Mouse (Mus musculus) cerebellum, adult 2 months (tissue): ENCODE measurements around the gene Ctbp1. TPM values are rescaled to one million over a fixed set of nuclear protein-coding genes. Genes with fewer than 3 reads are reported as not detected.

Experiments used
- DNase-seq, 2 experiments: peaks; one replicate each; pipeline ENCODE4 v3.0.0; 2021
- H3K27ac ChIP-seq: fragments of 200-500 bp; 2 replicates; pipeline ENCODE4 v1.5.1; 2012; ENCODE audit warnings: low read length, control low read depth, inconsistent platforms; ENCODE audit not compliant: insufficient read depth
- H3K27me3 ChIP-seq: fragments of 200-500 bp; 2 replicates; pipeline ENCODE4 v1.6.1; 2012; ENCODE audit warnings: inconsistent platforms, mild to moderate bottlenecking, low read length, moderate library complexity; ENCODE audit not compliant: control insufficient read depth, insufficient read depth
- H3K4me1 ChIP-seq: fragments of 200-500 bp; 2 replicates; pipeline ENCODE4 v1.6.1; 2011; ENCODE audit warnings: low read length; ENCODE audit not compliant: control insufficient read depth, insufficient read depth
- H3K4me3 ChIP-seq: fragments of 200-500 bp; replicated peaks from 2 replicates; pipeline ENCODE3; 2011; ENCODE audit warnings: mild to moderate bottlenecking, low read depth, low read length, control low read depth; ENCODE audit not compliant: insufficient read depth
- CTCF ChIP-seq: fragments of 200-500 bp; IDR thresholded peaks from 2 replicates; pipeline ENCODE4 v1.5.1; 2011; ENCODE audit warnings: low read depth, mild to moderate bottlenecking, control low read depth, low read length, moderate library complexity, borderline replicate concordance; ENCODE audit not compliant: insufficient read depth
- POLR2A ChIP-seq: fragments of 200-500 bp; IDR thresholded peaks from 2 replicates; pipeline ENCODE4 v1.6.1; 2011; ENCODE audit warnings: low read length, control low read depth, borderline replicate concordance; ENCODE audit not compliant: insufficient read depth
- WGBS: fragments of 180-500 bp; shearing (Covaris S2); methylation state at CpG from one replicate; pipeline ENCODE4 v1.1.7; 2018; 5-methylcytosine and 5-hydroxymethylcytosine counted together
- polyA plus RNA-seq: library from polyadenylated mRNA; depleted of rRNA; stranded (reverse); fragments of >200 nt; gene quantifications from 2 replicates; pipeline ENCODE4 v1.2.3, GENCODE M21; 2012

Ctbp1 gene
- polyA plus RNA-seq, 1 experiment: 325 TPM

DNA sequence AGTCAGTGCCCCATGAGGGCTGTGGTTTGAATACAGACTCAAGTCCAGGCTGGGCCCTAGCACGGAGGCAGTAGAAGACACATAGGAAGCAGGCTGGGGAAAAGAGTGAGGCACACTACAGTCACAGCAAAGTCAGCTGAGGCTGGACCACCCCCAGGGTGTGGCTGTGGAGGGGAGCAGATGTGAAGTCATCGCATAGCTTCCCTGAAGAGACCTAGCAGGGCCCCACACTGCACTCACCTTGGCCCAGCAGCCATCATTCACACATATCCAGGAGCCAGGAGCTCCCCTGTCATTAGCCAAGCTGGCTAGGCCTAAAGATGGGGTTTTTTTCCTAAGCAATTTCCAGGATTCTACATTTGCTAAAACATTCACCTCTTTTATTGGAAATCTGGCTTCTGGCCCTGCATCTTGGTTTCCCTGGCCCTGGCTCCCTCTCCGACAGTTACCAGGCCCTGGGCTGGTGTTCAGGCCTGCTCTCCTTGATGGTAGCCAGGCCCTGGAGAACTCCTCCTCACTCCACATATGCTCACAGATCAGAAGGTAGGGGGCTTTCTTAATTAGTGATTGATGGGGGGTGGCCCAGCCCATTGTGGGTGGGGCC is 35.6 kb downstream of the Ctbp1 start:
- Histone ChIP-seq H3K27ac (no peak overlapping the region; the same call in 1 of the 2 replicates), H3K4me1 (peaks cover 29% of the 10 kb centered on the region), H3K27me3 (no peaks in the 10 kb centered on the region), H3K4me3 (no peak overlapping the region)
- DNase-seq: no peak
- no peak for TF ChIP-seq CTCF
- no peak for TF ChIP-seq POLR2A
- 69% methylated on average over 3 of the region's 3 CpGs for WGBS

DNA sequence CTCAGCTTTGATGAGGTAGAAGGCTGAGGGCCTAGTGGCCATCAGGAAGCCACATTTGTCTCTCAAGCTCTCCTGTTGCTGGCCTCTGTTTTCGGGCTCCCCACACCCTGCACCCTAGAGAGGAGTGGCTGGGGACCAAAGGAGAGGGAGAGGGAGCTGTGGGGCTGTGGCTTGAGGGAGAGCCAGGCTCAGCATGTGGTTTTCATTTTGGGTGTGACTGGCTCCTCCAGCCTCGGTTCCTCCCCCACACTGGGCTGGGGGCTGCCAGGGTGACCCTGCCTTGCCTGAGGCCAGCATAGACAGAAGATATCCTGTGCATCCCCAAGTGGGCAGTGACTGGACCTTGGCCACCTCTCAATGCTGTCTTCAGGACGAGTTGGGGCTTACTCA is 36.5 kb downstream of the Ctbp1 start:
- Histone ChIP-seq H3K27ac (no peak overlapping the region), H3K4me1 (peaks cover 25% of the 10 kb centered on the region), H3K27me3 (no peaks in the 10 kb centered on the region), H3K4me3 (no peak overlapping the region)
- no peak for DNase-seq
- TF ChIP-seq CTCF (no peak), POLR2A (no peak)
- WGBS: 42% methylated on average over 3 of the region's 3 CpGs

DNA sequence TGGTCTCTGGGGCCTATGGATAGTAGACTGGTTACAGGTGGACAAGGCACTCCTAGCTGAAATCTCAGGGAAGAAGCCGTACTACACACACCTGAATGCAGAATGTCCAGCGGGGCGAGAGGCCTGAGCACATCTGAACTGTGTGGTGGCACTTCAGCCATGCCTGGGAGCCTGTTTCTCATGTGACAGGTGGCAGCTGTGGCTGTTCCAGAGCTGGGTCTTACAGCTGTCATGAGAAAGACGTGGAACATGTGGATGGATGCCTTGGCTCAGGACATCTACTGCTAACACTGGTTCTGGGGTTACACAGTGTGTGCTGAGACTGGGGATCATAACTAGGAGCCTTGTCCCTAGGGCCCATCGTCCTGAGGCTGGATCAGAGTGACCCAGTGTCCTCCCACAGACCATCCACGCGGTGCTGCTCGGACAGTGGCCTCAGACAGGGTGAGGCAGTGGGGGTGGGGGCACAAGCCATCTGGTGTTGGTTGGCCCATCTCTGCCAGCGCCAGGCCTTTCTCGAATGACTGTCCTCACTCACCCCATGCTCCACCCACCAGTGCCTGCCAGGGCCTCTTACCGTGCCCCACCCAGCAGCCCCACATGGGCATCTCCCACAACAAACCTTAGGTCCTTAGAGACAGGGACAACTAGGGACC is 37.1 kb downstream of the Ctbp1 start:
- Histone ChIP-seq H3K4me1 (peaks cover 25% of the 10 kb centered on the region), H3K4me3 (no peak overlapping the region), H3K27me3 (no peaks in the 10 kb centered on the region), H3K27ac (no peak overlapping the region)
- WGBS: 43% methylated on average over 11 of the region's 11 CpGs
- peak in 1 of 2 experiments; percentile 49 for DNase-seq
- TF ChIP-seq CTCF (no peak), POLR2A (no peak)

DNA sequence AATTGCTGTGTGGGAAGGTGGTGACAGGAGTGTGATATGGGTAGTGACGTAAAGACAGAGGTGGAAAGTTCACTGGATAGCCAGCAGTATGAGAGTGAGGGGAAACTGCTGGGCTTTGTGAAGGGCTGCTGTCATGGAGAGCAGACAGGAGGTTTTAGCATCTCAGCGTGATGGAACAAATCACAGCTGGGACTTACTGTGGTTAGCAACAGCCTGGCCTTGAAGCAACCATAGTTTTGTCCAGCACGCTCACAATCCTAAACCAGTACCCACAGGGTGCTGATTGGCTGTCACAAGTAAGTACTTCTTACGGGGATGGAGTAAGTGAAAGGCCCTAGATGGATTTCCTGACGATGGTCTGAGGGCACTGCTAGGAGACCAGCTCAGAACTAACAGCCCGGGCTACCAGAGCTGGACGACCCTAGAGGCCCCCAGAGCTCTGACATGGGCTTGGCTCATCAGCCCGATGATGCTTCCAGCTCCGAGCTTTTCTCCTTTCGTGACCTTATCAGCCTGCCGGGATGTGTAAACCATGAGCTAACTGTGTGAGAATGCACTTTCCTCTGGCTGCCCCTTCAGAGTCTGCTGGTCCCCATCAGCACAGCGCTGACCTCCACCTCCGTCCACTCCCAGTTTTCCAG is 40.3 kb downstream of the Ctbp1 start:
- peaks cover 24% of the 10 kb centered on the region for H3K4me1 ChIP-seq
- WGBS: 54% methylated on average over 13 of the region's 13 CpGs
- H3K27ac ChIP-seq: no peak overlapping the region
- no peaks in the 10 kb centered on the region for H3K27me3 ChIP-seq
- H3K4me3 ChIP-seq: no peak overlapping the region
- no peak for DNase-seq
- TF ChIP-seq CTCF (no peak), POLR2A (no peak)

DNA sequence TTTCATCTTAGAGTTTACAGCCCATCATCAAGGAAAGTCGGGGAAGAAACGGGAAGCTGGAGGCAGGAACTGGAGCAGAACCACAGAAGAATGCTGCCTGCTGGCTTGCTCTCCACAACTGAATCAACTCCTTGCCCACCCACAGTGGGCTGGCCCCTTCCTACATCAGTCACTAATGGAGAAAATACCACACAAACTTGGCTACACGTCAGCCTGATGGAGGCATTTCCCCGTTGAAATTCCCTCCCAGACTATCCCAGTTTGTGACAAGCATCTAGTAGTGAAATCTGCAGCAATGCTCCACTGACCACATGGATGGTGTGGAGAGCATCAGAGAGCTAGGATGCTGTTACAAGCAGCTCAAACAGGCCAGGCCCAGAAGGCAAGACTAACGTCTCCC is 42.0 kb downstream of the Ctbp1 start:
- H3K4me1 ChIP-seq: peaks cover 27% of the 10 kb centered on the region
- 73% methylated on average over 5 of the region's 5 CpGs for WGBS

DNA sequence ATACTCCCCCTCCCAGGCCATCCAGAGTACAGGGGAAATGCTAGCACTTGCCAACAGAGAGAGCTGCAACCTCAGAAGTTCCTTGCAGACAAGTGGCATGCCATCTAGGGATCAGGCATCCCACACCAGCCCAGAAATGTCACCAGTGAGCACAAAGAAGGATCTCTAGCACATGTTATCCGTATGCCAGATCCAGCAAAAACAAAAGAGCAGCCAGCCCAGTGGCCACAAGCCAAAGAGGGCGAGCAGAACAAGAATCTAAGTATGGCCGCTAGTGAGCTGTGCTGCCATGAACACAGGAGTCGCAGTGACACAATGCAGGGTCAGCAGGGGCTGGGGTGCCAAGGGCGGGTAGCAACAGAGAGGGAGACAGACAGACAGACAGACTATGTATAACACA is 44.5 kb downstream of the Ctbp1 start:
- no peak for TF ChIP-seq POLR2A
- TF ChIP-seq CTCF: no peak
- no peak overlapping the region for H3K4me3 ChIP-seq
- H3K27ac ChIP-seq: no peak overlapping the region
- H3K27me3 ChIP-seq: no peaks in the 10 kb centered on the region
- WGBS: 43% methylated on average over 5 of the region's 5 CpGs
- peaks cover 23% of the 10 kb centered on the region for H3K4me1 ChIP-seq
- peak in 1 of 2 experiments; percentile 36 for DNase-seq

More for the DNA sequence above, 42.0 kb downstream of the Ctbp1 start:
- no peak for DNase-seq
- TF ChIP-seq POLR2A (no peak), CTCF (no peak)
- H3K4me3 ChIP-seq: no peak overlapping the region
- no peak overlapping the region for H3K27ac ChIP-seq
- no peaks in the 10 kb centered on the region for H3K27me3 ChIP-seq

DNA sequence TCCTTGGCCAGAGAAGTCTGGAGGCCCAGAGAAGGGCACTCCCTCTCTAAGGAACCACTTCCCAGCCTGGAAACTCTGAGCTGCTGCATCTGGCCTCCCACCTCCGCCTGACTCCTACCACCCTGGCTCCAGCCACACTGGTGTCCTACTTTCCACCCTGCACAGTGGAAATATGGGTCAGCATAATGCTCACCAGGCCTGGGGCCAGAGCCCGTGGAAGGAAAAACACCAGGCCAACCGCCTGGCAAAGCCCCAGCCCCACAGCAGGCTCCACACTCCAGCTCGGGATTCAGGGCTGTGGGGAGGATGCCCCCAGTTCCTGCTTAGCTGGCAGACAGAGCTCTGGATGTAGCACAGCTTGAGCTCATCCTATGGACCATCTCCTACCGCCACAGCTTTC is 46.4 kb downstream of the Ctbp1 start:
- no peak overlapping the region for H3K4me3 ChIP-seq
- 4% methylated on average over 5 of the region's 5 CpGs for WGBS
- no peaks in the 10 kb centered on the region for H3K27me3 ChIP-seq
- H3K4me1 ChIP-seq: peaks cover 23% of the 10 kb centered on the region
- TF ChIP-seq CTCF: no peak
- no peak for TF ChIP-seq POLR2A
- peak; percentile 89 to 90 for DNase-seq
- H3K27ac ChIP-seq: peak overlapping the region; percentile 84

DNA sequence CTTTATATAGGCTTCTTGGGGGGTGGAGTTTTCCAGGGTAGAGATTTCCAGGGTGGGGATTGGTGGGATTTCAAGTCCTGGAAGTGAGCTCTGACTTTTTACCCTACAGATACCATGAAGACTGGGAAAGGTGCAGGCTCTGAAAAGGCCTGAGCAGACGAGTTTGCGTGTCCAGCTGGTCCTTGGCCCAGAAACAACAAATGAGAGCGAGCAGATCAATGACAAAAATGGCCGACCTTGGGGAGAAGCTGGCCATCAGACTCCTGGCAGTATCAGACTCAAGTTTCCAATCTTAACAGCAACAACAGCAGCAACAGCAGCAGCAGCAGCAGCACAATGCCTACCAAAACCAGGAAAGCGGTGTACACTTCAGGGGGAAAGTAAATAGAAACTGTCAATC is 49.1 kb downstream of the Ctbp1 start:
- WGBS: 80% methylated on average over 5 of the region's 5 CpGs
- no peak overlapping the region for H3K27ac ChIP-seq
- no peak for DNase-seq
- H3K27me3 ChIP-seq: no peaks in the 10 kb centered on the region
- no peak overlapping the region for H3K4me3 ChIP-seq
- H3K4me1 ChIP-seq: peaks cover 29% of the 10 kb centered on the region
- TF ChIP-seq POLR2A (no peak), CTCF (no peak)
